Mouse (Mus musculus) cerebellum, adult 9-10 months (tissue): ENCODE measurements around the gene BC100530.
"Not testable (repeated sequence)": the region's sequence is repeated elsewhere in the genome, so short reads cannot be mapped to it uniquely, and the experiment has no call there.

Source experiments
- DNase-seq: peaks from one replicate; pipeline ENCODE4 v3.0.0; 2022

BC100530 gene

DNA sequence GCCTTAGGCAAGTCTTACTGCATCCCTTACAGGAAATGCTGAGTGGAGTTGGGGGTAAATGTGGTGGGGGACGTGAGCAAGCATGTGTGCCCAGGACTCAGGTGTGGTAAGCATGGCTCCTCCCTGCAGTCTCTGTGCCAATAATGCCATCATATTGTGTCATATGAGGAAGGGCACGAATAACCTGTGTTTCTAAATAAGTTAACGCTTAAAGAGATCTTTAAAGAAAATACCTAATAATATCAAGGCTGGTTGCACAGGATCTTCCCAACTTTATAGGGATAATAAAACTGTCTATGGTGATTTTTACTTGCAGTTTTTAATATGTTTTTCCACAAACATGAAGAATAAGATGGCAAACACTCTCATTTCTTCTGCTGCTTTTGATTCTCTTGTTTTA lies at the start of gene BC100530:
TSS of gene BC100530 (minus strand) at position 101 of the 400 bp plus-strand sequence.
- DNase-seq: not testable (repeated sequence)

DNA sequence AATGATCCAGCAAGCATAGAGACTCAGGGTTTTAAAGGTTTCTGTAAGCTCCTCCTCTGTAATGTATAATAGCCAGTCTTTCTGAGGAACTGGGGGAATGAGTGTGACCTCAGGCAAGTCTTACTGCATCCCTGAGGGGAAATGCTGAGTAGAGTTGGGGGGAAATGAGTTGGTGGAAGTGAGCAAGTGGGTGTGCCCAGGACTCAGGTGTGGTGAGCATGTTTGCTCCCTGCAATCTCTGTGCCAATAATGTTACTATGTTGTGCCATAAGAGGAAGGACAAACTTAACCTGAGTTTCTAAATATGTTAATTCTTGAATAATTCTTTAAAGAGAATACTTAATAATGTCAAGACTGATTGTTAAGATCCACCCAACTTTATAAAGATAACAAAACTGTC lies 40.8 kb upstream of the BC100530 start, which contains the start of gene Stfa2:
TSS of gene Stfa2 (minus strand) at position 101 of the 400 bp plus-strand sequence.
- DNase-seq: no peak

DNA sequence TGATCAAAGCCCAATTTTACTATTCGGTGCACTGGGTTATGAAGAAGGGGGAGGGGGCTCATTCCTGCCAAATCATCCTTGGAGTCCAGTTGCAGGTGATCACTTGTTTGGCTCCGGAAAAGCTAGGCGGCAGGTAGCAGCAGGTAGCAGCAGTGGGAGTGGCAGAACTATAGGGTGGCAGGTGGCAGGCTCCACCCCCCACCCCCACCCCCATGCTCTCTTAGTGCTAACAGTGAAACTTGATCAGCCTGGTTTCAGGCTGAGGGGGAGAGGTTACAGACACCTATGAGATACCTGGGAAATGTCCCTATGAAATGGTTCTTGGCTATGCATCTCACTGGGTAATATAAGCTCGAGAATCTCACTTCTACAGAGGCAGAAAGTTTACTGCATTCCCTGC lies 21.5 kb upstream of the BC100530 start:
- DNase-seq: no peak

DNA sequence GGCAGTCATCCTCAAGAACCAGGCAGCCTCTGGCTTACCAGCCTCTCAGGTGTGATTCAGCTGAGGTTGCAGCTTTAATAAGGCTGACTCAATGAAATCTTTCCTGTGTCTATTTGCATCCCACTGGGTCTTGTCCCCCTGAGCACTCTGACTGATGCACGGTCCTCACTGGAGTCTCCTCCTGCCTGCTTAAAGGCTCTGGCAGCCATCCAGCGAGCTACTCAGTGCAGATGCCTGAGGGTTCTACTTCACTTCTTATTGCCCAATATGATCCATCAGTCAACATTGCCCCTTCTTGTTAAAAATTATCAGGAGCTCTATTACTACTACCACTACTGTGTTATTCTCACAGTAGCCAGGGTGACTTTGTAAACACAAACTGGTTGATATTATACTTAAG lies 30.4 kb downstream of the BC100530 start:
- no peak for DNase-seq

DNA sequence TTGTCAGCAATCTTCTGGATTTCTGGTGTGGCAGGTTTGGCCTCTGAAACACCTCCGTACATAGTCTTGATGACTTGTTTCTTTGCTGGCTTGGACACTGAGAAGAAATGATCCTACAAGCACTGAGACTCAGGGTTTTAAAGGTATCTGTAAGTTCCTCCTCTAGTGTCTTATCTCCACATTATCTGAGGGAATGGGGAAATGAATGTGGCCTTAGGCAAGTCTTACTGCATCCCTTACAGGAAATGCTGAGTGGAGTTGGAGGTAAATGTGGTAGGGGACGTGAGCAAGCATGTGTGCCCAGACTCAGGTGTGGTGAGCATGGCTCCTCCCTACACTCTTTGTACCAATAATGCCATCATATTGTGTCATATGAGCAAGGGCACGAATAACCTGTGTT lies 33.3 kb downstream of the BC100530 start, which contains the start of gene BC117090:
TSS of gene BC117090 (minus strand) at position 101 of the 400 bp plus-strand sequence.
- no peak for DNase-seq

DNA sequence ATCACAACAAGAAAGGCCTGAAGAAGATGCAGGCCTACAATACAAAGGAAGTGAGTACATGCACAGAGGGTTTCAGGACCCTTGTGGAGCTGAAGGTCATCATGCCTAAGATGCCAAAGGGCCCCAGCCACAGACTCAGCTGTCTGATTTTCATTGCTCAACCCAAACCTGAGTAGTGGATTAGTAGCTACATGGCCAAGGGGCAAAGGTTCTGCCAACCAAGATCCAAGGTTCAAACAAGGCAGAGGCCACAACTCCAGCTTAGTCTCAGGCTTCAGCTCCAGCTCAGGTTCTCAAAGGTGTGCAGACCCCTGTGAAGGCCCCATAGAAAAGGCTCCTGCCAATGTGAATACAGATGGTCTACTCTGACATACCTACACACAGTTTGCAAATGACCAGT lies 48.3 kb downstream of the BC100530 start:
- no peak for DNase-seq

DNA sequence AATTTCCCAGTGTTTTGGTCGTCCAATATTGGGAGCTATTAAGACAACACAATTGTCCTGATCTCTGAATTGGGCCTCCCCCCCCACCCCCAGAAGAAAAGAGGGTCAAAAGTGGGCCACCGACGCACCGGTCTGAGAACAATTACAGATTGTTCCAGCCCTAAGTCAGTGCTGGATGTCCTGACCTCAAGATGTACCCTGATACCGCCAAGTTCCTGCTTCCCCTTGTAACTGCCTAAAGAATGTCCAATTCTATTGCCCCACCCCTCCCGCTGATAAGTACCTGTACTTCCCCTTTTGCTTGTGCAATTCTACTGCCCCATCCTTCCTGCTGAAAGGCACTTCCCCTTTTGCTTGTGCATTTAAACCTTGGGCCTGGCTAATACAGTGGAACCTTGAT lies 51.4 kb downstream of the BC100530 start:
- DNase-seq: not testable (repeated sequence)
